Mouse (Mus musculus): ENCODE data around the gene Wdr91.

DNA sequence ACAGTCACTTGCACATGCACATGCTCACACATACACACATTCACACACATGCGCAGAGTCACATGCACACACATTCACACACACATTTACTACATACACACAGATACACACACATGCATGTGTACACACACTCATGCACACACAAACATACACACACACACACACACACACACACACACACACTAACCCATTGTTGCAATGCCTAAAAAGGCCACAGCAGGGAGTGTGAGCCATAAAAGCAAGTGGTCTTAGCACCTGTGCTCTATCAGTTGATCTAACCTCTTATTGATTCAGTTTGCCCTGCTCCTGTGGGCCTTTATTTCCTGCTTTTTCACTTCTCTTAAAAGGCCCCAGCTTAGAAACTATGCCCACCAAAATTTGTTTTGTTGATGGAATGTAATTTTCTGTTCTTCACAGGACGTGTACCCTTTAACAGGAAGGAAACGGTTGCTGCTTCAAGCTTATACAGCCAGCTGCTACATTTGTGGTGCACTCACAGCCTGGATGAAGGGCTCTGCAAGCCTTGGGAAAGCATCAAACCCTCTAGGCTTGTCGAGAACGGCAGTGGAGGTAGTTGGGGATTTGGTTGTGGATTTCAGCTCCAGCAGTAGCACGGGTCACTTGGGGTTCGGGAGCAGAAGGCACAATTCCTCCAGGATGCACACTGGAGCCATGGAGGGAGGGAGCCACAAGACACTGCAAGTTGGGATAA lies 41.4 kb upstream of the Wdr91 start:
- TF ChIP-seq POLR2A (IDR thresholded peaks at IDR 0.05; ENCODE audit: borderline replicate concordance, extremely low read depth, low read depth, low read length) (no peak), CTCF (IDR thresholded peaks at IDR 0.05; ENCODE audit: insufficient read depth, low read length) (no peak)

All from lung, adult 2 months (tissue).